In genomic region chr1:151461265-151461664, GRCm38 (mm10) we compare ENCODE assay signal across 10 mouse cellular contexts. TPM values are rescaled to one million over a fixed set of nuclear protein-coding genes. Genes with fewer than 3 reads are reported as not detected.
DNase-seq lines count a peak whose midpoint lies in the region; ATAC-seq and TF ChIP-seq lines count a peak whose summit lies in the region.
"Had no signal": no experiment of that assay in that cellular context is flagged by ENCODE, and none has a peak within 500 bp of the region (broad histone marks: within the 10 kb centered on the region; RNA-seq: fewer than 3 reads in every experiment).

No protein-coding gene starts in this region.

- no peak for ATAC-seq in hindbrain, postnatal 0 days
- ATAC-seq in Patski, result no peak
- peak; percentile 68 for ATAC-seq in megakaryocyte progenitor cell, adult 5-6 weeks (replicated peaks; ENCODE audit: poor library complexity)
- no peak for ATAC-seq in neural tube, embryonic 15.5 days (ENCODE audit: low FRiP score)

- no peak overlapping the region for H3K9ac ChIP-seq in hindbrain, postnatal 0 days (replicated peaks; ENCODE audit: low read length)
- H3K9ac ChIP-seq in neural tube, embryonic 15.5 days (replicated peaks), result no peak overlapping the region
- H3K9ac ChIP-seq: heart, embryonic 13.5 days had no signal

- H3K4me1 ChIP-seq in hindbrain, postnatal 0 days (ENCODE audit: insufficient read depth, low read length), result no peaks in the 10 kb centered on the region
- H3K4me1 ChIP-seq in hindbrain, embryonic 10.5 days (replicated peaks), result no peaks in the 10 kb centered on the region
- H3K4me1 ChIP-seq in neural tube, embryonic 15.5 days, result no peaks in the 10 kb centered on the region

- peak; percentile 55 for DNase-seq in hindbrain, postnatal 0 days (ENCODE audit: low spot score)
- DNase-seq in hindbrain, embryonic 10.5 days (ENCODE audit: low spot score), result no peak
- peak; percentile 35 for DNase-seq in retina, postnatal 1 day
- no peak for DNase-seq in retina, embryonic 14.5 days (ENCODE audit: low spot score)
- DNase-seq in Patski (ENCODE audit: low read depth, low spot score), result no peak
- no peak for DNase-seq in heart, adult 18-20 months
- DNase-seq: kidney, postnatal 10 days had no signal

- no peaks in the 10 kb centered on the region for H3K27me3 ChIP-seq in hindbrain, postnatal 0 days (ENCODE audit: insufficient read depth, low read length)
- no peaks in the 10 kb centered on the region for H3K27me3 ChIP-seq in hindbrain, embryonic 10.5 days (ENCODE audit: insufficient read depth, poor library complexity, severe bottlenecking)
- no peaks in the 10 kb centered on the region for H3K27me3 ChIP-seq in Patski
- no peaks in the 10 kb centered on the region for H3K27me3 ChIP-seq in neural tube, embryonic 15.5 days (replicated peaks)
- H3K27me3 ChIP-seq: heart, embryonic 13.5 days had no signal

- peaks cover 26% of the 10 kb centered on the region for H3K36me3 ChIP-seq in hindbrain, postnatal 0 days (ENCODE audit: insufficient read depth, low read length)
- H3K36me3 ChIP-seq in hindbrain, embryonic 10.5 days, result peaks cover 60% of the 10 kb centered on the region
- H3K36me3 ChIP-seq in neural tube, embryonic 15.5 days, result peaks cover 46% of the 10 kb centered on the region

- in situ Hi-C loops in Patski (cut with MboI; ENCODE audit: low pct_unique_long_range_greater_than_20kb), result no loop called here

- TF ChIP-seq CTCF in hindbrain, postnatal 0 days (IDR thresholded peaks at IDR 0.05; ENCODE audit: low read depth), result peak; percentile 45; the same call in 1 of the 2 replicates
- peak; percentile 20 for TF ChIP-seq CTCF in Patski (IDR thresholded peaks at IDR 0.05)

- POLR2A ChIA-PET in Patski (lab: Charles Lee), result no interaction called here

- no peak overlapping the region for H3K4me2 ChIP-seq in hindbrain, postnatal 0 days (ENCODE audit: low read depth, low read length)
- H3K4me2 ChIP-seq in neural tube, embryonic 15.5 days, result no peak overlapping the region
- H3K4me2 ChIP-seq: heart, embryonic 13.5 days had no signal

- H3K9me3 ChIP-seq in hindbrain, postnatal 0 days (ENCODE audit: low read length), result no peaks in the 10 kb centered on the region
- H3K9me3 ChIP-seq in hindbrain, embryonic 10.5 days, result no peaks in the 10 kb centered on the region
- no peaks in the 10 kb centered on the region for H3K9me3 ChIP-seq in neural tube, embryonic 15.5 days (replicated peaks)
- H3K9me3 ChIP-seq: heart, embryonic 13.5 days had no signal

- 82% methylated on average over 9 of the region's 9 CpGs for WGBS in hindbrain, postnatal 0 days
- 81% methylated on average over 9 of the region's 9 CpGs for WGBS in hindbrain, embryonic 10.5 days
- WGBS in neural tube, embryonic 15.5 days, result 78% methylated on average over 9 of the region's 9 CpGs

- CTCF ChIA-PET in Patski (lab: Charles Lee), result no interaction called here

- H3K4me3 ChIP-seq in hindbrain, postnatal 0 days (ENCODE audit: low read length), result no peak overlapping the region
- H3K4me3 ChIP-seq in hindbrain, embryonic 10.5 days, result no peak overlapping the region
- H3K4me3 ChIP-seq in neural tube, embryonic 15.5 days (replicated peaks), result no peak overlapping the region
- H3K4me3 ChIP-seq: heart, embryonic 13.5 days had no signal

- H3K27ac ChIP-seq in hindbrain, postnatal 0 days, result no peak overlapping the region
- H3K27ac ChIP-seq in hindbrain, embryonic 10.5 days, result no peak overlapping the region
- H3K27ac ChIP-seq in neural tube, embryonic 15.5 days (replicated peaks), result no peak overlapping the region
- H3K27ac ChIP-seq: heart, embryonic 13.5 days had no signal

RNA-seq across cellular contexts. Expression of gene Trmt1l, which starts 32.9 kb away (rescaled TPM):
- total RNA-seq in hindbrain, postnatal 0 days (2014; rRNA removed), result 13.2 and 17.6 TPM in 2 replicates
- 16.2 and 18.5 TPM in 2 replicates for polyA plus RNA-seq in hindbrain, postnatal 0 days (2015; fragmentation: Nextera tagmentation; extraction: Ambion mirVana)
- 54.9 and 55.4 TPM in 2 replicates for polyA plus RNA-seq in hindbrain, embryonic 10.5 days (2016; fragmentation: Nextera tagmentation; extraction: Ambion mirVana)
- 46.7 TPM for polyA plus RNA-seq in Patski (2021)
- total RNA-seq in megakaryocyte progenitor cell, adult 5-6 weeks (2015), result 38.4 and 51.5 TPM in 2 replicates
- total RNA-seq in megakaryocyte progenitor cell, adult 5-6 weeks (2017), result 25.7 and 26.2 TPM in 2 replicates
- 10 to 100 TPM; 22.8 to 23.1 TPM for total RNA-seq in heart, adult 18-20 months (2021)
- polyA plus RNA-seq in neural tube, embryonic 15.5 days (2015; fragmentation: Nextera tagmentation; extraction: Ambion mirVana), result 46.8 and 47.1 TPM in 2 replicates

RNA-seq across cellular contexts. Expression of gene Swt1, which starts 33.0 kb away (rescaled TPM):
- total RNA-seq in hindbrain, postnatal 0 days (2014; rRNA removed), result 6.7 and 7.7 TPM in 2 replicates
- polyA plus RNA-seq in hindbrain, postnatal 0 days (2015; fragmentation: Nextera tagmentation; extraction: Ambion mirVana), result 11.7 and 17.1 TPM in 2 replicates
- polyA plus RNA-seq in hindbrain, embryonic 10.5 days (2016; fragmentation: Nextera tagmentation; extraction: Ambion mirVana), result 17.7 and 22.1 TPM in 2 replicates
- polyA plus RNA-seq in Patski (2021), result 23.2 TPM
- total RNA-seq in megakaryocyte progenitor cell, adult 5-6 weeks (2015), result 29.1 and 37.6 TPM in 2 replicates
- 20.6 and 24.5 TPM in 2 replicates for total RNA-seq in megakaryocyte progenitor cell, adult 5-6 weeks (2017)
- 1 to 10 TPM; 7.8 to 8.7 TPM for total RNA-seq in heart, adult 18-20 months (2021)
- 15.1 and 16.9 TPM in 2 replicates for polyA plus RNA-seq in neural tube, embryonic 15.5 days (2015; fragmentation: Nextera tagmentation; extraction: Ambion mirVana)

RNA-seq across cellular contexts. Expression of gene Rnf2, which starts 39.5 kb away (rescaled TPM):
- total RNA-seq in hindbrain, postnatal 0 days (2014; rRNA removed), result 53.2 and 63.1 TPM in 2 replicates
- 64.4 and 67.2 TPM in 2 replicates for polyA plus RNA-seq in hindbrain, postnatal 0 days (2015; fragmentation: Nextera tagmentation; extraction: Ambion mirVana)
- 102 and 116 TPM in 2 replicates for polyA plus RNA-seq in hindbrain, embryonic 10.5 days (2016; fragmentation: Nextera tagmentation; extraction: Ambion mirVana)
- 49.0 TPM for polyA plus RNA-seq in Patski (2021)
- total RNA-seq in megakaryocyte progenitor cell, adult 5-6 weeks (2015), result 54.5 and 61.9 TPM in 2 replicates
- total RNA-seq in megakaryocyte progenitor cell, adult 5-6 weeks (2017), result 76.0 and 81.9 TPM in 2 replicates
- 10 to 100 TPM; 14.7 to 15.3 TPM for total RNA-seq in heart, adult 18-20 months (2021)
- polyA plus RNA-seq in neural tube, embryonic 15.5 days (2015; fragmentation: Nextera tagmentation; extraction: Ambion mirVana), result 91.4 and 93.0 TPM in 2 replicates

Comparison
In these comparisons a context has a peak if more than half of its experiments do, and no peak if none do; other contexts are left out.
1. DNase-seq: peak in hindbrain, postnatal 0 days (single experiment) and retina, postnatal 1 day (single experiment); none in hindbrain, embryonic 10.5 days (single experiment), retina, embryonic 14.5 days (single experiment), Patski (single experiment) and heart, adult 18-20 months (0 of 2).